Mouse (Mus musculus) megakaryocyte, embryonic 14.5 days (primary cell): ENCODE results near the gene Iqcf3.

Source experiments
- FLI1 ChIP-seq: IDR thresholded peaks from 2 replicates; pipeline ENCODE4 v1.6.1; 2012; ENCODE audit warnings: low read length, inconsistent platforms, mixed read lengths
- GATA1 ChIP-seq: IDR thresholded peaks from 3 replicates; pipeline ENCODE4 v1.6.1; 2012; ENCODE audit warnings: mixed read lengths, low read length, inconsistent platforms, borderline replicate concordance

DNA sequence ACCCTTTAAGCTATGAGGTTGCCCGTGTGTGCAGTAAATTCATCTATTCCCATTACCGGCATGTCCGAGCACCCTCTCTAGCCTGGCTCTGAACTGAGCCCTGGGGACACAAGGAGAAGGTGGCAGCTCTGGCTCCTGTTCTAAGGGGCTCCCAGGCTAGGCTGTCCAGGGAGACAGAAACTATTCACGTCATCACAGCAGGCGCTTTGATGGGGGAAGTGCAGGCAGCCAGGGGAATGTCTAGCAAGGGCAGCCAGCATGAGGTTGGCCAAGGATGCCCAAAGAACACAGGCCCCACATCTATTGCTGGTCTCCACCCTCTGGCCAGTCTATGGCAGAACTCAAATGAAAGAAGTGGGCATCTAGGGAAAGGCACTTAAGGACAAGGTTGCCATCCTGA is 103.5 kb downstream of the Iqcf3 start:
- TF ChIP-seq FLI1 (no peak), GATA1 (no peak)
